Mouse (Mus musculus) C2C12 (cell line): ENCODE data around the gene Ankrd49. TPM values are rescaled to one million over a fixed set of nuclear protein-coding genes. Genes with fewer than 3 reads are reported as not detected.

Source experiments
- H3K27me3 ChIP-seq: one replicate; pipeline ENCODE4 v1.6.1; 2011; ENCODE audit not compliant: control insufficient read depth, insufficient read depth, insufficient read length
- H3K36me3 ChIP-seq: one replicate; pipeline ENCODE4 v1.6.1; 2011; ENCODE audit not compliant: control insufficient read depth, insufficient read depth
- H3K4me3 ChIP-seq: one replicate; pipeline ENCODE4 v1.5.1; 2011; ENCODE audit warnings: mild to moderate bottlenecking, control low read depth; ENCODE audit not compliant: poor library complexity, insufficient read depth, severe bottlenecking
- H3K79me2 ChIP-seq: one replicate; pipeline ENCODE4 v1.6.1; 2011; ENCODE audit not compliant: control insufficient read depth, insufficient read depth
- H3K79me3 ChIP-seq: one replicate; pipeline ENCODE4 v1.6.1; 2011; ENCODE audit warnings: low read depth, control low read depth
- H3ac ChIP-seq: one replicate; pipeline ENCODE3; 2011; ENCODE audit warnings: low read depth; ENCODE audit not compliant: control insufficient read depth, insufficient read length
- CEBPB ChIP-seq: IDR thresholded peaks from one replicate; pipeline ENCODE4 v1.6.1; 2011; ENCODE audit warnings: low read depth, mild to moderate bottlenecking, control low read depth, moderate library complexity
- CTCF ChIP-seq: IDR thresholded peaks from one replicate; pipeline ENCODE4 v1.5.1; 2011; ENCODE audit not compliant: control insufficient read depth, insufficient read depth, insufficient read length
- FOSL1 ChIP-seq: IDR thresholded peaks from one replicate; pipeline ENCODE4 v1.8.0; 2011; ENCODE audit warnings: mild to moderate bottlenecking, low read length; ENCODE audit not compliant: poor library complexity, insufficient read depth, severe bottlenecking
- MAX ChIP-seq: IDR thresholded peaks from one replicate; pipeline ENCODE4 v1.6.1; 2011; ENCODE audit warnings: mild to moderate bottlenecking, control low read depth
- MYOD1 ChIP-seq: IDR thresholded peaks from one replicate; pipeline ENCODE4 v1.6.1; 2011; ENCODE audit warnings: low read depth; ENCODE audit not compliant: control insufficient read depth, insufficient read length
- MYOG ChIP-seq: IDR thresholded peaks from one replicate; pipeline ENCODE4 v1.6.1; 2011; ENCODE audit not compliant: control insufficient read depth, insufficient read length; ENCODE audit errors: extremely low read depth
- USF1 ChIP-seq: IDR thresholded peaks from one replicate; pipeline ENCODE4 v1.6.1; 2011; ENCODE audit warnings: low read depth, mild to moderate bottlenecking, control low read depth, moderate library complexity
- polyA plus RNA-seq: library from polyadenylated mRNA; unstranded; fragments of >200 nt; fragmentation: generic; extraction: Trizol; gene quantifications from one replicate; pipeline ENCODE4 v1.2.1, GENCODE M21; 2012; ENCODE audit warnings: missing spikeins

The Ankrd49 gene
- polyA plus RNA-seq, 1 experiment: 7.6 TPM

- Histone ChIP-seq H3ac (no peak overlapping the region), H3K36me3 (no peaks in the 10 kb centered on the region)
- TF ChIP-seq MAX (no peak), CTCF (no peak), USF1 (no peak), FOSL1 (no peak), CEBPB (no peak), MYOG (no peak), MYOD1 (no peak)
Observed at GRCm38 (mm10) chr9:14739498-14740150, 45.0 kb downstream of the Ankrd49 start.

DNA sequence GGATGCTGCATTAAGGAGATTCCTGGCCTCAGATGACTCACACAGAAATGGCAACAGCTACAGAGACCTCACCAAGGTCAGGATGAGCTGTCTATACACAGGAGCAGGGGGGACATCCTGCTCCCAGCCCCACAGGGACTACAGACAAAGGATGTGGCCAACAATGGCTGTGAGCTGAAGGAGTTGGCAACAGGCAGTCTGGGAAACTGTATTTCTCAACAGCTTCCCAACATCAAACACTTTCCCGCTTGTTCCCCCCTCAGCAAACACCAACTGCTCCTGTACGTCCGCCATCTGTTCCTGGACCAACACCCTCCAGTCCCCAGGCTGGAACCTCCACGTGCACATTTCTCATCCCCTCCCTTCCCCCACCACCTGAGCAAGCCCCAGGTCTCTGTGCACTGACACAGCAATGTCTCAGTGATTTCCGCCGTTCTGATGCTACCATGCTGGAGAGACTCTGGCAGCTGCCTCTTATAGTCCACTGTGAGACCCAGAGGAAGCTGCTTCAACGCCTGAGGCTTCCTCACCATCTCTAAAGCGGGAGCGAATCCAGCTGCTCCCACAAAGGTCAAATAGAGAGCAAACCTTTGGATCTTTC, 53.6 kb downstream of the Ankrd49 start:
- no peak overlapping the region for H3K4me3 ChIP-seq
- no peaks in the 10 kb centered on the region for H3K36me3 ChIP-seq
- TF ChIP-seq MYOD1: peak; percentile 2
- TF ChIP-seq USF1: no peak
- TF ChIP-seq CTCF: no peak
- H3K79me2 ChIP-seq: no peaks in the 10 kb centered on the region
- no peaks in the 10 kb centered on the region for H3K79me3 ChIP-seq
- no peak overlapping the region for H3ac ChIP-seq
- H3K27me3 ChIP-seq: no peaks in the 10 kb centered on the region

More at GRCm38 (mm10) chr9:14739498-14740150, 45.0 kb downstream of the Ankrd49 start:
- no peaks in the 10 kb centered on the region for H3K79me3 ChIP-seq
- no peaks in the 10 kb centered on the region for H3K27me3 ChIP-seq
- H3K79me2 ChIP-seq: no peaks in the 10 kb centered on the region
- no peak overlapping the region for H3K4me3 ChIP-seq

Other genes starting within 250 kb of the Ankrd49 start
- gene Amotl1, start 139.8 kb downstream of the Ankrd49 start, polyA plus RNA-seq: 17.3 TPM
- gene Piwil4, start 44.1 kb downstream of the Ankrd49 start, polyA plus RNA-seq: 0.23 TPM
- 0.49 TPM for gene Fut4, start 32.5 kb downstream of the Ankrd49 start, polyA plus RNA-seq
- gene 1700012B09Rik, start 13.8 kb downstream of the Ankrd49 start, polyA plus RNA-seq: 8.7 TPM
- gene Mre11a, start 202 bp downstream of the Ankrd49 start, polyA plus RNA-seq: 16.2 TPM
- not detected for gene Gpr83, start 75.4 kb upstream of the Ankrd49 start, polyA plus RNA-seq
- not detected for gene Izumo1r, start 119.1 kb upstream of the Ankrd49 start, polyA plus RNA-seq